Mouse (Mus musculus) thymus, postnatal 36 days (tissue): ENCODE results near the gene Sept1.
"Not testable (repeated sequence)": the region's sequence is repeated elsewhere in the genome, so short reads cannot be mapped to it uniquely, and the experiment has no call there.

ENCODE experiments used
- DNase-seq, 2 experiments: peaks; one replicate each; pipeline ENCODE4 v3.0.0; 2022; ENCODE audit warnings: mixed read lengths in 2 of 2

Gene Sept1

DNA sequence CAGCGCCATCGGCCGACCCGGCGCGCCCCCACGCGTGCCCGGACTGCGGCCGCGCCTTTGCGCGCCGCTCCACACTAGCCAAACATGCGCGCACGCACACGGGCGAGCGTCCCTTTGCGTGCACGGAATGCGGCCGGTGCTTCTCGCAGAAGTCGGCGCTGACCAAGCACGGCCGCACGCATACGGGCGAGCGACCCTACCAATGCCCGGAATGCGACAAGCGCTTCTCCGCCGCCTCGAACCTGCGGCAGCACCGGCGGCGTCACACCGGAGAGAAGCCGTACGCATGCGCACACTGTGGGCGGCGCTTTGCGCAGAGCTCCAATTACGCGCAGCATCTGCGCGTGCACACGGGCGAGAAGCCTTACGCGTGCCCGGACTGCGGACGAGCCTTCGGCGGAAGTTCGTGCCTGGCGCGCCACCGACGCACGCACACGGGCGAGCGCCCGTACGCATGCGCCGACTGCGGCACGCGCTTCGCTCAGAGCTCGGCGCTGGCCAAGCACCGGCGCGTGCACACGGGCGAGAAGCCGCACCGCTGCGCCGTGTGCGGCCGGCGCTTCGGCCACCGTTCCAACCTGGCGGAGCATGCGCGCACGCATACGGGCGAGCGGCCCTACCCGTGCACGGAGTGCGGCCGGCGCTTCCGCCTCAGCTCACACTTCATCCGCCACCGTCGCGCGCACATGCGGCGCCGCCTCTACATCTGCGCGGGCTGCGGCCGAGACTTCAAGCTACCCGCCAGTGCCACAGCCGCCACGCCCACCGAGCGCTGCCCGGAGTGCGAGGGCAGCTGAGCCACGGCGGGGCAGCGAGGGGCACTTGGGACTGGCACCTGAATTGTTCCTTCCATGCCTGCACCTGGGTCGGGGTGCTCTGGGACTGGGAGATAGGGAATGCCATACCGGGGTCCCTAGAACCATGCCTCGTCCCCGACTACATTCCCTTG, 21.2 kb upstream of the Sept1 start:
- peak; percentile 93 to 96 for DNase-seq

DNA sequence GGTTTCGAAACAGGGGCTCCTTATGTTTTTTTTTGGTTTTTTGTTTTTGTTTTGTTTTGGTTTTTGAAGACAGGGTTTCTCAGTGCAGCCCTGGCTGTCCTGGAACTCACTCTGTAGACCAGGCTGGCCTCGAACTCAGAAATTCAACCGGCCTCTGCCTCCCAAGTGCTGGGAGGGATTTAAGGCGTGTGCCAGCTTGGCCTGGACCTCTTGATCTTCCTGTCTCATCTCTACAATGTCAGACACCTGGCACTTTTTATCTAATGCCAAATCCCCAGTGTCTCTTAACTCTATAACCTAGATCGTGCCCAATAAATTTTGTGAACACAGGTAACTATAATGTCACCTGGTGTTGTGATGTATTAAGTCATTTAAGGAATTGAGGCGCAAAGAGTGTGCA, 20.4 kb upstream of the Sept1 start:
- peak in 1 of 2 experiments; percentile 30 for DNase-seq

DNA sequence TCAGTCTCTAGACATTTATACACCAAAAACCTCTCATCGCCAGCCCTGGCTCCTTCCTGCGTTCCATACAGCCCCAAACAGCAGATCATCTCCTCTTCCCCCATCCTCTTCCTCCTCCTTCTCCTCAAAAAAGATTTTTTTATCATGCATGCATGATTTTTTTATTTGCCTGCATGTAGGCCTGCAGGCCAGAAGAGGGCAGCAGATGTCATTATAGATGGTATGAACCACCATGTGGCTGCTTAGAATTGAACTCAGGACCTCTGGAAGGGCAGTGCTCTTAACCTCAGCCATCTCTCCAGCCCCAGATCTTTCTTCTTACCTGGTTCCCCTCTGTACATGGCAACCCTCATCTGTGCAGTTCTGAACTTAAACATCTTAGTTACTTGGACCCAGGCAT, 19.5 kb upstream of the Sept1 start:
- DNase-seq, result peak; percentile 37 to 38

- not testable (repeated sequence) for DNase-seq
These were observed 17.6 kb upstream of the Sept1 start for GRCm38 (mm10) chr7:127250511-127250910.

- DNase-seq, result no peak
These were observed 12.0 kb upstream of the Sept1 start for GRCm38 (mm10) chr7:127244658-127245510.

DNA sequence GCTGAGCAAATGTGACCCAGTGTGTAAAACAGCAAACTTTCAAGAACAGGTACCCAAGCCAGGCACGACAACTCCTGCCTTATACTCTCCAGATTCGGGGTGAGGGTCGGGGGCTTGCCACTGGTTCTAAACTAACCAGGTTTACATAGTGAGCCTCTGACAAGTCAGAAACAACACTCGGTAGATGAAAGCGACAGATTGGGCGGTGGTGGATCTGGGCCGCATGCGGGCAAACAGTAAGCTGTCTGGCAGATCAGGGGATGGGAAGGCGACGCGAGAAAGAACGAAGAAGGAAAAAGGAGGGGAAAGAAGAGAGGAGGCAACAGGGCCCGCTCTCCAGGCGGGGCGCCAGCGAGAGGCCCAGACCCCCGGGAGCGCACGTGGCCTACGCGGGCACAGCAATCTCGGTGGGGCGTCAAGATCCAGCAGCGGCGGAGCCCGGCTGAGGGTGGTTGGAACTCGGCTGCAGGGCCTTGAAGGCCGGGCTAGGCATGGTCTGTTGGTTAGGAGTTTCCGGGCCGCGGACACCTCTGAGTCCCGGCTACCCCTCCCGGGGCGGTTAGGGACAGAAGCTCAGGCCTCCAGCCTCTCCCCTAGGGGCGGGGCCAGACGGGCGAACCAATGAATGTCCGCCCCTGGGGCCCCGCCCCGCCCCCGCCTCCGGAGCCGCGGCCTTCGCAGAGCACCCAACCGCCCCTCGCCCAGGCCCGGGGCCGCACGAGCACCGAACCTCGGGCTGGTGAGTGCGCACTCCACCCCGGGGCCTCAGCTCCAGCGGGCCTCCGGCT, 11.1 kb upstream of the Sept1 start, which contains the start of gene Zfp771:
Gene Zfp771 (plus strand): TSS at position 405 of the 788 bp plus-strand sequence.
- DNase-seq, result peak; percentile 94 to 95

GRCm38 (mm10) chr7:127243361-127243867, 10.5 kb upstream of the Sept1 start:
- DNase-seq, result no peak

DNA sequence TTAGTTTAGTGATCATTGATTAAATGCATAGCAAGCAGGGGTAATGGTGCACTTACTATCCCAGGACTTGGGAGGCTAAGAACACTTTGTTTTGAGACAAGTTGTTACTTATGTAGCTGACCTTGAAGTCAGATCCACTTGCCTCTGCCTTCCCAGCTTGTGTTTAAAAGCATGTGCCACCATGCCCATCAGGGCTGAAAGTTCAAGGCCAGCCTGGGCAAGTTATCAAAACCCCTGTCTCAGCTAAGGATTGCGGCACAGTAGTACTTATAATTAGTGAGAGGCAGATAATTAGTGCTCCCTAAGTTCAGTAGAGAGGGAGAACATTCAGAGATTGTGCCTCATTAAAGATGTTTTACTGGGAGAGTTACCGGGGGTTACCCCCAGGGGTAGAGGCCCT, 1.8 kb upstream of the Sept1 start:
- DNase-seq, result no peak

GRCm38 (mm10) chr7:127233765-127234164, 835 bp upstream of the Sept1 start:
- DNase-seq, result no peak

DNA sequence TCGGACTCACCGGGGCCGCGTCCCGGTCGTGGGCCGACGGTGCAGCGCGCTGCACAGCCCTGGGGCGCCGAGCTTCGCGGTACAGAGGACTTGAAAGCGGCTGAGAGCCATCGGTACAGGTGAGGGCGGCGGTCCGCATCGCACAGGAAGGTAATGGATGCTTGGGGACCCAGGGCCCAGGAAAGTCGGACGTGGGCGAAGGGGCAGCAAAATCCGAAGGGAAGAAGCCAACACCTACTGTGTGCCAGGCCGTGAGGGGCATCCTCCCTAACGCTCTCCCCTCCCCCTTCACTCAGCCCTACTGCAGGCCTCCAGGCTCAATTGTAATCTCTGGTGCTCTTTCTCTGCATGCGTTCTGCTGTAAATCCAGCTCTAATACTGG, 429 bp upstream of the Sept1 start:
- no peak for DNase-seq

DNA sequence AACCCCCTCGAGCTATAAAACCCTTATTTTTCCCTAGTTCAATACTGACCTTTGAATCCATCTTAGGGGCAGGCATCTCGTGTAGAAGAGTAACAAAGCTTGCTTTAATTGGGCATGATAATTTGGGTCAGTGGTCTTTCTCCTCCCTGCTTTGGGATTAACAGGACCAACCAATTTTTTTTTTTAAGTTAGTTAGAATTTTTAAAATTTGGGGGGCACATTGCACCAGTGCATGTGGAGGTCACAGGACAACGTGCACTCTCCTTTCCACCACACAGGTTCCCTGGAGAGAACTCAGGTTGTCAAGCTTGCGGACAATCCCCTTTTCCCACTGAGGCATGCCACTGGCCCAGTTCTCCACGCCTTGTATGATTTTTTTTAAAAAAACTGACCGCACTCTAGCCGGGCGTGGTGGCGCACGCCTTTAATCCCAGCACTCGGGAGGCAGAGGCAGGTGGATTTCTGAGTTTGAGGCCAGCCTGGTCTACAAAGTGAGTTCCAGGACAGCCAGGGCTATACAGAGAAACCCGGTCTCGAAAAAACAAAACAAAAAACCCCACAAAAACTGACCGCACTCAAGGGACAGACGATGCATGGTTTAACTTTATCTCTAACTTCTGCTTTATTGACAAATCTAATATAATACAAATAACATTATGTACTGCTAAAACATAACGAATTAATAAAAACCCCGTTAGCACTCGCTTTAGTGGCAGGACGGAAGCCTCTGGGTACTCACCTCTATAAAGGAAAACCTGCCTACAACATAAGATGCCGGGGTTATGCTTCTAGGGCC, 906 bp downstream of the Sept1 start:
- DNase-seq, result no peak

- no peak for DNase-seq
These were observed 1.6 kb downstream of the Sept1 start for GRCm38 (mm10) chr7:127231376-127231775.

GRCm38 (mm10) chr7:127228615-127229303, 4.2 kb downstream of the Sept1 start:
- DNase-seq, result peak; percentile 88 to 91

DNA sequence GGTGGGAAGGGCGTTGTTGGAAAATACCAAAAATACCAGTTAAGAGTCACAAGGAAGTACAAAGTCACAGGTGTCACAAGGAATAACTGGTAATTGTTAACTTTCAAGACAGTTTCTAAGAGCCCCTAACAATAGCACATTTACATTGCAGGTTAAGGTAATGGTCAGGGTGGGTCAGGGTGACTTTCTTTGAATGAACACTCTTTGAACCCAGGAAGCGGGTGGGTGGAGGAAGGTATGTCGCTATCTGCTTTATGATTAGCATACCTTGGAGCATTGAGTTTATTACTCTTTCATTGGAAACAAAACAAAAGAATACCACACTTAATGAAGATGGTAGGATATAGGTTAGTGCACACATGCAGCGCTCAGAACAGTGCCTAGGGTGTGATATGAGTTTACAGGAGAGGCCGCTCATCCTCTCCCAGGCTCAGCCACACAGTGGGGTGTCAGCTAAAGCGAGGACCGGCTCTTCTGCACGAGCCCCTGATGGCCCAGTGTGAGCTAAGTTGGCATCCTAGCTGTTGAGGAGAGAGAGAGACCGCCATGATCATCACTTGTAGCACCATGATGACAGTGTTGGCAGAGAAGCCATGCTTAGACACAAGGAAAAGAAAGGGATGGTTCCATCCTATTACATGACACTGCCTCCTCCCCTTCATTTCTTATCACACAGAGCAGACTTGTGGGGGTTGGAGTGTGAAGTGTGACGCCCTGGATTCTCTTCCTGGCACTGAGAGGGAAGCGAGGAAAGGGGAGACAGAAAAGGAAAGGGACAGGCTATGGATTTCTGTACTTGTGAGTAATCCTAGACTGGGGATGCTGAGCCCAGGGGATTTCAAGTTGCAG, 7.6 kb downstream of the Sept1 start:
- DNase-seq, result no peak

- DNase-seq, result no peak
These were observed 8.3 kb downstream of the Sept1 start for GRCm38 (mm10) chr7:127224616-127225015.

DNA sequence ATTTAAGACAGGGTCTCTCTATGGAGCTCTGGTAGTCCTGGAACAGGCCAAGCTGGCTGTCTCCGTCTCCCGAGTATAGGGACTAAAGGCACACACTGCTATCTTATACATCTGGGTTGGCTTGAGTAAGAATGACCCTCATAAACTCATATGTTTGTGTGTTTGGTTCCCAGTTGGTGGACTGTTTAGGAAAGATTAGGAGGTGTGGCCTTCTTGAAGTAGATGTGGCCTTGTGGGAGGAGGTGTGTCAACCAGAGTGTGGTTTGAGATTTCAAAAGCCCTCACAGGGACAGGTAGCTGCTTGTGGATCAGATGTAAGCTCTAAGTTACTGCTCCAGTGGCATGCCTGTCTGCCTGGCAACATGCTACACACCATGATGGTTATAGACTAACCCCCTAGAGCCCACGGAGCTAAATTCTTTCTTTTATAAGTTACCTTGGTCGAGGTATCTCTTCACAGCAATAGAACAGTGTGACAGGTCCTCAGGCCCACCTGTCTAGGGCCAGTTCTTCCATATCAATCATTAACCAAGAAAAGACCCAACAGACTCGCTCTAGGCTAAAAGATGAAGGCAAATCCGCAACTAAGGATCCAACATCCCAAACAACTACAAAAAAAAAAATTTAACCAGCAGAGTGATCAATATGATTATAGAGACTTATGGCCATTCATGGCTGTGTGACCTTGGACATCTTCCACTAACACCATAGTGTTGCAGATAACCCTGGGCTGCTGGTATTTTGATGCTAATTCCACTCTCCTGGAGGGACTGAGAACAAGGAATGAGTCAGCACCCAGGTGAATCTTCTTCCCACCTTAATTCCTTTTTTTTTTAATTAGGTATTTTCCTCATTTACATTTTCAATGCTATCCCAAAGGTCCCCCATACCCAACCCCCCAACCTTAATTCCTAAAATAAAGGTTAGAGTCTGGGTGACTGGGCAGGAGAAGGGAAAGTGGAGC, 9.1 kb downstream of the Sept1 start:
- DNase-seq, result no peak

DNA sequence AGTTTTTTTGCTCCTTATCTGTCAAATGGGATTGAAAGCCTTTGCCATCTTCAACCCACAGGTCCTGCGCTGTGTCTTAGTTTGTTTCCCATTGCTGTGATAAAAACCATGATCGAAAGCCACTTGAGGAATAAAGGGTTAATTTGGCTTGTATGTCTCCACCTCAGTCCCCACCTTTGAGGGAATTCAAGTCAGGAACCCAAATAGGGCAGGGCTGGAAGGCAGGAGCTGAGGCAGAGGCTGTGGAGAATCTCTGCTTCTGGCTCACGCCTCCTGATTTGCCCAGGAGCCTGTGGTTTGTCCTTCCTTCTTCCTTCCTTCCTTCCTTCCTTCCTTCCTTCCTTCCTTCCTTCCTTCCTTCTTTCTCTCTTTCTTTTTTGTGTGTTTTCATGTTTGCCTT, 9.8 kb downstream of the Sept1 start:
- DNase-seq, result no peak

GRCm38 (mm10) chr7:127220440-127220839, 12.5 kb downstream of the Sept1 start:
- peak; percentile 31 to 48 for DNase-seq

GRCm38 (mm10) chr7:127218670-127219069, 14.3 kb downstream of the Sept1 start:
- no peak for DNase-seq
